Mouse (Mus musculus) brain, embryonic 14.5 days (tissue): ENCODE data around the gene Zfp217. TPM values are rescaled to one million over a fixed set of nuclear protein-coding genes. Genes with fewer than 3 reads are reported as not detected.

Experiments
- DNase-seq: peaks from one replicate; pipeline ENCODE4 v3.0.0-alpha.2; 2011; ENCODE audit warnings: low read depth
- CTCF ChIP-seq: fragments of 200-500 bp; IDR thresholded peaks from 2 replicates; pipeline ENCODE4 v1.5.1; 2012; ENCODE audit warnings: inconsistent platforms, mild to moderate bottlenecking, moderate library complexity, borderline replicate concordance; ENCODE audit not compliant: insufficient read depth, insufficient read length; ENCODE audit errors: extremely low read depth
- POLR2A ChIP-seq: fragments of 200-500 bp; IDR thresholded peaks from 2 replicates; pipeline ENCODE4 v1.6.1; 2012; ENCODE audit warnings: mild to moderate bottlenecking, inconsistent platforms, borderline replicate concordance; ENCODE audit not compliant: poor library complexity, insufficient read depth, insufficient read length, severe bottlenecking; ENCODE audit errors: extremely low read depth
- polyA plus RNA-seq: library from polyadenylated mRNA; depleted of rRNA; stranded (reverse); fragments of >200 nt; gene quantifications from 2 replicates; pipeline ENCODE4 v1.2.3, GENCODE M21; 2012

Zfp217 gene
- polyA plus RNA-seq, 1 experiment = 7.6 TPM

DNA sequence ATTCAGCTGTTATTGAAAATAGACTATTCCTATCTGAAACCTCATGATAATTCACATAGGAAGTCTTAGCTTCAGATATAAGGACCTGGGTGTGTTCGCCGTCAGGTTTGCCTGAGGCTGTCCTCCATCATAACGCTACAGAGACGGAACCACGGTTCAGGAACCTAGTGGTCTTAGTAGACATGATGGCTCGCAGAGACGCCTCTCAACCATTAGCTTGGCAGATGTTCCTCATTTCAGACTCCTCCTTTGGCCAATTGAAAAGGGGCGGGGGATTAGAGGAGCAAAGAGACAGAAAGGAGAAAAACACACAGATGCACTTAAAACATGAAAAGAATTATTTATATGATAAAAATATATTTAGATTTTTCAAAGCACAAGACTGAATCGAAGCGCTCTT lies 69.9 kb downstream of the Zfp217 start:
- no peak for DNase-seq
- TF ChIP-seq POLR2A (no peak), CTCF (no peak)

- DNase-seq = no peak
- TF ChIP-seq POLR2A (no peak), CTCF (no peak)
Observed at GRCm38 (mm10) chr2:170076941-170077490, 70.9 kb downstream of the Zfp217 start.

DNA sequence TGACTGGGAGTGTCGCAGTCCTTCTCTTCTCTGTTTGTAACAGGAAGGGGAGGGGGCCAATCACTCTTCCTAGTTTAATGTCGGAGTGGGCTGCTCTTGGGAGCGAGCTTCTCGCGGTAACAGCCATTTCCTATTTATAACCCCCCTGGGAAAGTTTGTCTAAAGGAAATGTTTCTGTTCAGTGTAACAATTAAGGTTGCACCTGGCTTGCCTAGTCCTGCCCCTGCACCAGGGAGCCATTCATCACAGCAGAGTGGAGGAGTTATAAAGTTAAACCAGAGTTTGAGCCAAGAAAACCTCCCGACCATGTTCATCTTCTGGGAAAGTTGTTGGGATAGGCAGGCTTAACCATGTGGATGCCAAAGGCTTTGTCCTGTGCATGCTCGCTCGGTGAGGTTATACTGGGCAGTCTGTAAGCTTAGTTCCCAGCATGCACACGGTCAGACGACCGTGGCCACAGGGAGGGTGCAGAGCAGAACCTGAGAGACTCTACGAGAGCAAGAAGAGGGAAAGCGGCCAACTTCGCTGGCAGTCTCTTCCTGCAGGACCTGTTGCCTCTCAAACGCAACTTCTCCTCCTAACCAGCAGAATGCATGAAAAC lies 77.2 kb downstream of the Zfp217 start:
- DNase-seq = peak; percentile 56
- no peak for TF ChIP-seq POLR2A
- TF ChIP-seq CTCF = no peak

DNA sequence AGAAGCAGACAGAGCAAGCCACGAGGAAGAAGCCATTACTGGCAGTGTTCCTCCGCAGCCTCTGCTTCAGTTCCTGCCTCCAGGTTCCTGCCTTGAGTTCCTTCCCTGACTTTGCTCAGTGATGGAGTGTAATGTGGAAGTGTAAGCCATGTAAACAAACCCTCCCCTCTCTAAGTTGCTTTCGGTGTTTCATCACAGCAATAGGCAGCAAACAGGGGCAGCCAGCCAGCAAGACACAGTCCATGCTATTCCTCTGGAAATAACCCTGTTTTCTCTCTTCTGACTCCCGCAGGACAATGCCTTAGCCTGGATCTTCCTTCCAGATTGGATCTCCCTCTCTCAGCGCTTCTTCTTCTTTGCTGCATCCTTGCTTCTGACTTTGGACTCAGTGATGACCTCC lies 77.9 kb downstream of the Zfp217 start:
- TF ChIP-seq POLR2A (no peak), CTCF (no peak)
- no peak for DNase-seq

- DNase-seq = no peak
- TF ChIP-seq POLR2A (no peak), CTCF (no peak)
Observed at GRCm38 (mm10) chr2:170062378-170062777, 85.5 kb downstream of the Zfp217 start.

- TF ChIP-seq CTCF = peak; percentile 43; the same call in 1 of the 2 replicates
- no peak for TF ChIP-seq POLR2A
Observed at GRCm38 (mm10) chr2:170060066-170060465, 87.8 kb downstream of the Zfp217 start.

GRCm38 (mm10) chr2:170058774-170059173 lies 89.1 kb downstream of the Zfp217 start:
- TF ChIP-seq POLR2A = no peak
- no peak for TF ChIP-seq CTCF
- peak; percentile 61 for DNase-seq

More at GRCm38 (mm10) chr2:170060066-170060465, 87.8 kb downstream of the Zfp217 start:
- no peak for DNase-seq
